Mouse (Mus musculus): ENCODE data around the gene Pax7.

Pax7 gene

GRCm38 (mm10) chr4:139833036-139833634 is at the start of gene Pax7:
Gene Pax7 (minus strand): TSS chr4:139833528.
- no peak for DNase-seq (ENCODE audit: low read depth, low spot score)

- DNase-seq (ENCODE audit: low read depth, low spot score) = no peak
Observed at GRCm38 (mm10) chr4:139881796-139882195, 48.5 kb upstream of the Pax7 start.

GRCm38 (mm10) chr4:139879324-139879723 is 46.0 kb upstream of the Pax7 start:
- DNase-seq (ENCODE audit: low read depth, low spot score) = no peak

GRCm38 (mm10) chr4:139878443-139878842 is 45.1 kb upstream of the Pax7 start:
- no peak for DNase-seq (ENCODE audit: low read depth, low spot score)

- peak; percentile 78 for DNase-seq (ENCODE audit: low read depth, low spot score)
Observed at GRCm38 (mm10) chr4:139877269-139877668, 43.9 kb upstream of the Pax7 start.

GRCm38 (mm10) chr4:139872595-139872994 is 39.3 kb upstream of the Pax7 start:
- peak; percentile 87 for DNase-seq (ENCODE audit: low read depth, low spot score)

DNA sequence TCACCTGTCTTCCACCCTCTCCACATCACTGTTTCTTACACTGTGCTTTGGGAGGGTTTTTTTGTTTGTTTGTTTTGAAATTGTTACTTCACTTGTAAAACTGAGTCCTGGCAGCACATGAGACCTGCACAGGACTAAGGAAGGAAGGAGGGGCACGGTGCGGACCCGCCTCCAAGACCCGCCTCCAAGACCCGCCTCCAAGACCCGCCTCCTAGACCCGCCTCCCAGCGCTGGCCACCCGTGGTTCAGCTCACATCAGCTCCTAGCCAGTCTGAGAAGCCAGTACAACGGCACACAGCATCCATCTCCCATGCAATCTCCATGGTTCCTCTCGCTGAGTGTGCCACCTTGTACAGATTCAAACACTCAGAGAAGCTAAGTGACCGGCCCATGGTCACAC is 38.4 kb upstream of the Pax7 start:
- no peak for DNase-seq (ENCODE audit: low read depth, low spot score)

DNA sequence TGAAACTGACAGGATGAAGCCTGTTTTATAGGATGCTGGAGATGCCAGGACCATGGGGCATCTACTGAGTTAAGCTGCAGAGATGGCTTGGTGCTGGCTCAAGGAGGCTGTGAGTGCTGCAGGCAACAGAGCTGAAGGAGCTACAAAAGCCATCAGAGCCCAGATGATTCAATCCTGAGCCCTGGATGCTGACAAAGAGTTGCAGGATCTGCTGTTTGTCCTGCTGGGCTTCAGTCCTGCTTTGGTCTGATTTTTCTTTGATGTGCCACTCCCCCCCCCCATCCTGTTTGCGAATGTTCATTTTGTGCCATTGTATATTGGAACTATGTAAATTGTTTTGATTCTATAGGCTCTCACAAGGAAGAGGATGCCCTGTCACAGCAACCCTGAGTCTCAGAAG is 29.9 kb upstream of the Pax7 start:
- DNase-seq (ENCODE audit: low read depth, low spot score) = no peak

GRCm38 (mm10) chr4:139858635-139859176 is 25.4 kb upstream of the Pax7 start:
- peak; percentile 92 for DNase-seq (ENCODE audit: low read depth, low spot score)

- no peak for DNase-seq (ENCODE audit: low read depth, low spot score)
Observed at GRCm38 (mm10) chr4:139852219-139853035, 19.1 kb upstream of the Pax7 start.

DNA sequence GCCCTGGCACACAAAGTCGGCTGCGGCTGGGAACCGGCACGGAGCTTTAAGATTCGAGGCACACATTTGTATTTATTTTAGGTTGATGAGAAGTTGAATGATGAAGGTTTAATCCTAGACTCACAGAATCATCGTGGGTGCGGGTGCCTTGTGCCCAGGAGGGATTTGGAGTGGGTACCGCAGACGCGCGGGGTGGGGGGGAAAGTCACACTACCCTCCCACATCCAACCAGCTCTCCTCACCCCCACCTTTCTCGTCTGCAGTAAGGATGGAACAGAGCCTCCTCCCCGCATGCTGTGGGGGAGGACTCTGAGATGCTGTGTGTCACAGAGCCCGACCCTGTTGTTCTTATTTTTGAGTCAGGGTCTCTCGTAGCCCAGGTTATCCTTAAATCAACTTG is 18.1 kb upstream of the Pax7 start:
- DNase-seq (ENCODE audit: low read depth, low spot score) = no peak

DNA sequence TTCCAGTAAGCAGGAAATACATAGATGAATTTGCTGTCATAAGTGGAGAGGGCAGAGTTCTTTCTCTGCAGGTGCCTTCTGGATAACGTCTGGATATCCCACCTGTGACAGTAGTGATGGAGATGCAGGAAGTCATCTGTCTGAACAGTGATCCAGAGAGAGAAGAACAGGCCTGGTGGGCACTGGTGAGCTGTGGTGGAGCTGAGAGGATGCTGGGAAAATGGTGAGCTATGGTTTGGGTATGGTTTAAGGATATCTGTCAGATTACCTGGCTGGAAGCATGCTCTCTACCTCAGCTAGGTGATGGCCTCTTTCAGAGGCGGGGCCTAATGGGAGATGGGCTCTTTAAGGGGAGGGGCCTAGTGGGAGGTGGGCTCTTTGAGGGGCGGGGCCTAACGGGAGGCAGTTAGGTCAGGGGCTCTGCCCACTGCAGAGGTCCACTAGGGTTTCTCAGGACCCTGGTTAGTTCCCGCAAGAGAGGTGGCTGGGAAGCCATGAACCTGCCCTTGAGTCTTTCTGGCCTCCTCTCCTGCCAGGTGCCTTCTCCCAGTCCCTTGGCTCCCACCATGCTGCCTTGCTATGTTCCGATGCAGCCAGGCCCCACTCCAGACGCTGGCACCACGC is 17.3 kb upstream of the Pax7 start:
- DNase-seq (ENCODE audit: low read depth, low spot score) = no peak

- no peak for DNase-seq (ENCODE audit: low read depth, low spot score)
Observed at GRCm38 (mm10) chr4:139843456-139843855, 10.1 kb upstream of the Pax7 start.

DNA sequence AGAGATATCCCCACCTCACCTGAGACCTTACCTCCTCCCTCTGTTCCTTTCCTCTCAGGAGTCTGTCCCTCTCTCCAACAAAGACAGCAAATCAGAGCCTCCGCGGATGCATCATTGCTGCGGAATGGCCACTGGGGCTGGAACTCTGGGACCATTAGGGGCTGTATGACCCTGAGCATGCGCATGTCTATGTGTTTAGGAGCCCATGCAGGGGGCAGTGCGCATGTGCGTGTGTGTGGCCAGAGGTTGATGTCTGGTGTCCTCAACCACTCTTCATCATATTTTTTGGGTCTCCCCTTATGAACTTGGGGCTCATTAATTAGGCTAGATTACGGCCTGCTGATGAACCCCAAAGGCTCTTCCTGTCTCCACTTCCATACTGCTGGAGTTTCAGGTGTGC is 9.6 kb upstream of the Pax7 start:
- DNase-seq (ENCODE audit: low read depth, low spot score) = no peak

DNA sequence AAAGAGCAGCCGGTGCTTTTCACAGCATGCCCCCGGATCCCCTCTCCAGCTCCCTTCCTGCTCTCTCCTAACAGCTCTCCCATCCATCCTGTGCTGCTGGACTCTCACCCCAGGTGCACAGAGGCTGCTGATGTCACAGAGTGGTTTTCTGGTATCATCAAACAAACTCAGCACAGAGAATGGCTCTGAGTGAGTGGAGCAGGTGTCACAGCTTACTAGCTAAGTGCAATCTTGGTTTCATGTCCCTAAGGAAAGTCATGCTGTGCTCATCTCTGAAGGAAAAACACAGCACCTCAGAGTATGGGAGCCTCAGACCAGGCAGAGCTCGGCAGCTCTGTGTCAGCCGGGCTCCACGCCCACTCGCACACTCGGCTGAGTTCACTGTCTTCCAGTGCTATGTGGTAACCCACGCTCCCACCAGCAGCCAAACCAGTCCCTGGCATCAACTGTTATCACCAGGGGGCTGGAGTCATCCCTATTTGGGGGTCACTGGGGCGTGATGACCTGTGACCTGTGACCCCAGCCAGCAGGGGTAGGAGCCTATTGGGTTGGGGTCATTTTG is 7.7 kb upstream of the Pax7 start:
- no peak for DNase-seq (ENCODE audit: low read depth, low spot score)

GRCm38 (mm10) chr4:139840442-139840841 is 7.1 kb upstream of the Pax7 start:
- no peak for DNase-seq (ENCODE audit: low read depth, low spot score)

GRCm38 (mm10) chr4:139836681-139837080 is 3.4 kb upstream of the Pax7 start:
- DNase-seq (ENCODE audit: low read depth, low spot score) = no peak

- DNase-seq (ENCODE audit: low read depth, low spot score) = no peak
Observed at GRCm38 (mm10) chr4:139836196-139836595, 2.9 kb upstream of the Pax7 start.

DNA sequence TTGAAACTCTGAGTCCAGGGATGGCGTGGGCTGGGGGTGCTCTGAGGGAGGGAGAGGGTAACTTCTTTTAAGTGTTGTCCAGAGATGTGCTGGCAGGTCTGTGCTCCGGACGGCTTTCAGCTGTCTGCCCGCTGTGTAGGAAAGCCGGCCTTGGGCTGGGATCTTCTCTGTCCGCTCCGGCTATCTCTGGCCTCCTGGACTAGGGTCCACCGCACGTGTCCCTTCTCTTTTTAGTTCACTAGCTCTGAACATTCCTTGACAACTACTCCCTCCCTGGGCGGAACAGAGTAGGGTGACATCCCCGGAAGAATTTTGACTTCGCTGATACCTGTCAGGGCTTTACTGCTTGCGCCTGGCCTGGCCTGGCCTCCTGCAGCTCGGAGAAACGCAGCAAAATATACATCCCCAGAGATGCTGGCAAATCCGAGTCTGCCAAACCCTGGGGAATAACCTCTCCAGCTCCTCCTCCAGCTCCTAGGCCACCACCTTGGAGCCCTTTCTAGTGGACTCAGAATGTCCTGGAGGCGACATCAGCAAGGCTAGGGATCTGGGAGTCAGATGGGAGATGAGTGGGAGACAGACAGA is 581 bp upstream of the Pax7 start:
- DNase-seq (ENCODE audit: low read depth, low spot score) = no peak

DNA sequence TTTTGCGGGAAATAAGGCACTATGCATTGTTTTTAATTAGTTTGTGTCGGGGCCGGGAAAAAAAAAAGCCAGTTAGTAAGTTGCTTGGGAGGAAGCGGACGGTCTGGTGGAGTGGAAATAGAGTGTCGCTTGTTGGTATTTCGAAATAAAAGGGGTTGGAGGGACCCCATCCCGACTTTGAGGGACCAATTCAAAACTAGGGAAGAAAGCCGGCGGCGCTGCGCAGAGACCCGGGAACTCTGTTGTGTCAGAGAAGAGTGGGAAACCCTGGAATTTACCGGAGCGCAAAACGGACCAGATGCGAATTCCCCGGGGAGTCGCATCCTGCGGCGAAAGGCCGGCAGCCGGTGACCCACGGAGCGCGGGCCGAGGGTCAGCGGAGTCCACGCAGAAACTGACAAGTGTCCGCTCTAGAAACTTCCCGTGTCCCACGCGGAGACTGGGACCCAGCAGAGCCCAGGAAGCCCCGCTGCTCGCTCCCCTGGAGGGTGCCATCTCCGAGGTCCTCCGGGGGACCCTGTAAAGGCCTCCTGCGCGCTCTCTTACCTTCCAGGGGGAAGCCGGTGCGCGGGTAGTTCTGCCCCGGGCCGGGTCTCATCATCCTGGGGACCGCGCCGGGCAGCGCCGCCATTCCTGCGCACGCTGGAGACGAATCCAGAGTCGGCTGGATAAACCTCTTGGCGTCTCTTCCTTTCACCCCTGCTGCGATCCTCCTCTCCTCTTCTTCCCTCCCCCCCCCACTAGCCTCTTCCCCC is 870 bp downstream of the Pax7 start:
- no peak for DNase-seq (ENCODE audit: low read depth, low spot score)

Data from mesoderm, embryonic 11.5 days (tissue).